Mouse (Mus musculus): ENCODE data around the gene Rfx2.
A peak's percentile ranks its signal among the peaks of the same experiment; 100 is the strongest.

The Rfx2 gene

DNA sequence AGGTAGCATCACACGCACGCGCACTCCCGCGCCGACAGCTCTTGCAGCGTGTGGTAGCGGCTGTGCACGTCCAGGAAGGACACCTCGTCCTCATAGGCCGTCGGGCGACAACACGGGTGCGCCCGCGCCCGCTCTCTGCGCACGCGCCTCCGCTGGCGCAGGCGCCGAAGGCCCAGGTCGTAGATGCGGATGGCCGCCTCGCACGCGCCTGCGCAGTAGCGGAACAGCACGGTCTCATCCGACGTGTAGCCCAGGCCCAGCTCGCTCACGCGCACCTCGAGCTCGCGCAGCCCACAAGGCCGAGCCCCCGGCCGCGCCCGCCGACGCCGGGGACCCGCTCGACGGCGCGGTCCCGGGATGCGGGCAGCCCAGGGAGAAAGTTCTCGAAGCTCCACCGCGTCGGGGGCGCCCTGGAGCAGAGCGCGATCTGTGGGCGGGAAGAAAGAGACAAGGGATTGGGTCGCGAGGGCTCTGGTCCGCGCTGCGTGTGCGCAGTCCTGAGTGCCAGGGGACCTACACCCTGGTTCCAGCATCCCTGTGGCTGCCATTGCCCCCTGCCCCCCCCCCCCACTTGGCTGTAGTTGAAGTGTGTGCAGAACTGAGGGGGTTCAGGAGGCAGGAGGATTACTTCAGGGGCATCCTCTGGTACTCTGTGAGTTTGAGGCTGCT is 79.3 kb downstream of the Rfx2 start:
- peak; percentile 50 for DNase-seq

DNA sequence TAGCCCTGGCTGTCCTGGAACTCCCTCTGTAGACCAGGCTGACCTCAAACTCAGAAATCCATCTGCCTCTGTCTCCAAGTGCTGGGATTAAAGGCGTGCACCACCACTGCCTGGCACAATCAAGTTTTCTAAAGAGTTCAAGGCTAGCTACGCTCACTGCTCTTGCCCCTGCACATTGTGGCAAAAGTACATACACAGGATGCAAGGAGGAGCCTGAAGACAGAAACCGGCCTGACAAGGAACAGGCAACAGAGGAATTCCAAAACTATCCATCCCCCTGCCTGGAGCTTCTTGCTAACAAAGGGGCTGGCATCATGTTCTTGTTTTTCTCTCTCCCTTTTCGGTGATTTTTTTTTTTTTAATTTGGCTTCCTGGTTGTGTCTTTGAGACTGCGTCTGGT is 86.6 kb downstream of the Rfx2 start:
- no peak for DNase-seq

DNA sequence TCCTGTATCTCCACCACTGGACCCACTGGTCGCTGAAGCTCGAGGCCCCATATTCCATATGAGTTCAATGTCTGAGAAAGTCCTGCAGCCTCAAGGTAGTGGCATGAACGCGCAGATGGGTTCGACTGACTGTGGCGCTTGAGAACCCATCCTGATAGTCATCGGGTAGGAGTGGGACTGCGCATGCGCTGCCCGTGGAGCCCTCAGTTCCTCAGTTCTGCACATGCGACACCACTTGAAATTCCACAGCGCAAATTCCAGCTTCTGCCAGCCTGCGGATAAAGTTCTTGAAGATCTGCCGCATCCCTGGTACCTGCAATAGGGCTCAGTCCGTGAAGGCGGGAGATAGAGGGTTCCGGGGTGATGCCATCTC is 90.0 kb downstream of the Rfx2 start:
- DNase-seq, result no peak

DNA sequence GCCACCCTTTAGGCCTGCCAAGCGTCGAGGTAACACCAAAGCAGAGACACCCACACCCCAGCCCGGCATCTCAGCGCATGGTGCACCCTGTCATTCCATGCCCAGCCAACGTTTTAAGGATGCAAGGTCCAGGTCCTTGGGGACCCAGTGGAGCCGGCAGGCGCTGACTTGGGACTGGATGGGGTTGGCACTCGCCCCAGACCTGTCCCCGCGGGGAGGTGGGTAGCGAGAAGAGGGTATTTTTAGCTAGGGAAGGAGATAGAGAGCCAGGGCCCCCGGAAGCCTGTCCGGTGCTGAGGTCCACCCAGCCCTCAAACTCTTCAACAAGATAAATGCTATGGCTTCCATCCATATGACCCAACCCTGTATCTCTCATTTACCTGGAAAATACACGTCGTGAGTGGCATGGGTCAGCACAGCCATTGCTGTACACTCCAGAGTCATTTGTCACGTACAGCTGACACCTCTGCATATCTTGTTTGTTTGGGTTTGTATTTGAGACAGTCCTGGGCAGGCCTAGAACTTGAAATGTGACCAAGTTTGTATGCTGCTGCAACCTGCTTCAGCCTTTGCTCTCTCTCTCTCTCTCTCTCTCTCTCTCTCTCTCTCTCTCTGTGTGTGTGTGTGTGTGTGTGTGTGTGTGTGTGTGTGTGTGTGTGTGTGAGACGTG is 90.6 kb downstream of the Rfx2 start:
- DNase-seq, result no peak

DNA sequence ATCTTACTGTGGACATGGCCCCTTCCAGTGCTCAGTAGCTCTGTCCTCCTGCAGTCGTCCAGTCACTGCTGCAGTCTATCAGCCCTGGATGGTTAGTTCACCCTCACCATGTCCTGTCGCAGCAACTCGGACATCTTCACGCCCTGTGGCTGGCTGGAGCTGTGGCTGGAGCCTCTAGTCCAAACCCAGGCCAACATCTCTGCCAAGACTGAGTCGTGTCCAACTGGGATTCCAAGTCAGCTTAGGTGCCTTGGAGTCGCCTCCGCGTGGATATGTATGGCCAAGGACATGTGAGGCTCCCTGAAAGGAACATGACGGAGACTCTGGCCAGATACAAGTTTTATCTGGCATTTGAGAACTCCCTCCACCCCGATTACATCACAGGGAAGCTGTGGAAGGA is 92.6 kb downstream of the Rfx2 start:
- DNase-seq, result no peak

DNA sequence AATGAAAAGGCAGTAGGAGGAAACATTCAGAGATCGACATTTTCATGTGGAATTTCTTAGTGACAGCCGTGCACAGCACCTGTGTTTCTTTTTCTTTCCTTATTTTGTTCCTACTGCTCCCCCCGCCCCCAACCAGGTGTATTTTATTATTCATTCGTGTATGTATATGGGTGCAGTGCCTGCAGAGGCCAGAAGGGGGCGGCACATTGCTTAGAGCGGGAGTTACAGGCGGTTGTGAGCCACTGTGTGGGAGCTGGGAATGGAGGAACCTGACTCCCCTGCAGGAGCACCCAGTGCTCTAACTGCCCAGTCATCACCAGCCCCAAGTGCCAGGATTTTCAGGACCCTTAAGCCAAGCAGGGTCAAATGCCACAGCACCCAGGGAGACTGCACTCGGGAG is 94.3 kb downstream of the Rfx2 start:
- DNase-seq, result peak; percentile 63

DNA sequence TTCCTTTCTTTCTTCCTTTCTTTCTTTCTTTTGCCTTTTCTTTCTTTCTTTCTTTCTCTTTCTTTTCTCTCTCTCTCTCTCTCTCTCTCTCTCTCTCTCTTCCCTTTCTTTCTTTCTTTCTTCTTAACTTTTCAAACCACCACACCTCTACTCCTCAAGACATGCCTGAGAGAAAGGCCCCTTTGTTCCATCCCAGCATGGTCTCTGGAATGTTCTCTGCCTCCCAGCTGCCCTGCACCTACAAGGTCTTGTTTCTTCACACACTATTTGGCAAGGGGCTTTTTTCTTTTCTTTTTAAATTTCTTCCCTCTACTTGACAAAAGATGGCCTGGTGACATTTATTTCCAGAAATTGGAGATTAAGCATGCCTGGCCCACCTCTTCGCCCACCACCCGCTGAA is 101.2 kb downstream of the Rfx2 start:
- no peak for DNase-seq

DNA sequence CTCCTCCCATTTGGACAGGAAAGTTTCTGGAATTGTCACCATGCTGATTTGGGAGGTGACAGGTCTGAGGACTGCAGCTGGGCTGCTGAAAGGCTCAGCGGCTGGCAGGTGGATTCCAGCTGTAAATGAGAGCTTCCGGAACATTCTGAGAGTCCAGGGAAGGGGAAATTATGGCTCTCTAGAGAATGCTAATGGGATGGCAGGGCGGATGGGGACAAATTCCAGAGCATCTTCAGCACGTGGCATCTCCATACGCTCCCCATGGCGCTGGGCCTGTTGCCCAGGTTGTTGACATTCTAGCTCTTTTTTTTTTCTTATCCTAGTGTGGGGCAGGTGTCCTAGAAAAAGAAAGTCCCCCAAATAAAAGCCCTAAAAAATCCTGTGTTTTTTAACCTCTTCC is 101.7 kb downstream of the Rfx2 start:
- DNase-seq, result no peak

DNA sequence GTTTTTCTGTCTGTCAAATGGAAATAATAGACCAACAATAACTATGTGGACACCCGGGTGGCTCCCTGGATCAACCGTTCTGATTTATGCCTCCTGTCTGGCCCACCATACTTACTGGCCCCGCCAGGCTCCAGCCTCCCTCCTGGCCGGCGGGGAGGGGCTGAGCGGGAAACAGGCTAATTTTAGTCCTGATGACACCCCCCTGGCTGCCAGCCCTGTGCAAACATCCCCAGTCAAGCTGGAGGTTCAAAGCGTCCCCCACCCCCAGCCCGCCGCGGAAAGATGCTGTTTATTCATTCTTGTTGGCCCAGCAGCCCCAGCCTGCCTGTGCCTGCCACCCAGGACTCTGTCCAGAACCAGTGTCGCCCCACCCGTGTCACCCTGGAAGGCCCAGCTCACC is 102.7 kb downstream of the Rfx2 start:
- no peak for DNase-seq

DNA sequence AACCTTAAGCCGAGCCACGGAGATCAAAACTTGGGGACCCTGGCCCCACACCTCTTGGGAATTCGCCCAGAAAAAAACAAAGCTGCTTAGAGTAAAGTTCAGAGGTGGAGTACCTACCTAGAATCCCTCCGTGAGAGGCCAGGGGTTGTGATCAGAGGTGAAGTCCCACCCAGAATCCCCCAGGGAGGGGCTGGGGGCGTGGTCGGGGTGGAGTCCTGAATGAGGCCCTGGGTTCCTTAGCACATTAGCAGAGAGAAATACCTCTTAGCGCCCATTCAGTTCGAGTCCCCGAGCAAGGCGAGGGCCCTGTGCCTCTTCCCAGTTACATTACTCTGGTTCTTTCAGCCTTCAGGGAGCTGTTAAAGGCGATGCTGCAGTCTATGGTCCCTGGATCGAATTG is 103.2 kb downstream of the Rfx2 start:
- DNase-seq, result peak; percentile 49

DNA sequence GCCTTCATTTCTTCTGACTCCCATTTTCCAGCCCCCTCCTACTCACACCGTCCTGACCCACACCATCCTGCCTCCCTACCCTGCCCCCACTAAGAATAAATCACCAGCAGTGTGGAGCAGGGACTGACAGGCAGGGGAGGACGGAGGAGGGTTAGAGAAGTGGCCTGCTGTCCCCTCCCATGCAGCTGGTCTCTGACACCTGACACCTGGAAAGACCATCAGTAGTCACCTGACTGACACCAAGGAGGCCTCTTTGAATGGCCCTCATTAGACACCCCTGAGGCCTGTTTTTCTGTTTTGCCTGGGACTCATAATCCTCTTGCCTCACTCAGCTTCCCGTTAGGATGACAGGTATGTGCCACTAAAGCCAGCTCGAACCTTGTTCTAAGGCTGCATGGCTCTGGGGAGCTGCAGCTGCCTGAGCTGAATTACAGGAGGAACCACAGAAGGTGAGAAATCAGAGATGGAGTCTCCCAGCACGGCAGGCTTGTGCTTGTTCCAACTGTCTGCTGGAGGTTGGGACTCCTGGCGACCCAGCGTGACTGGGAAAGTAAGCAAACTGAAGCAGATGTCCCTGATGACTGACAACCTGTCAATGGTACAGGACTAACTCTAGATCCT is 103.7 kb downstream of the Rfx2 start:
- no peak for DNase-seq
